Mouse (Mus musculus) heart, postnatal 0 days (tissue): ENCODE measurements around the gene Phf5a.

Experiments
- CTCF ChIP-seq: IDR thresholded peaks from 2 replicates; pipeline ENCODE4 v1.5.1; 2016; ENCODE audit warnings: antibody characterized with exemption, control low read depth, low read depth
- EP300 ChIP-seq: IDR thresholded peaks from 2 replicates; pipeline ENCODE4 v1.6.1; 2016; ENCODE audit warnings: antibody characterized with exemption, low read depth

- TF ChIP-seq EP300 (no peak), CTCF (no peak)
Observed at GRCm38 (mm10) chr15:81828426-81829207, 43.1 kb downstream of the Phf5a start.
